Mouse (Mus musculus): ENCODE measurements around the gene Nup153.
A peak's percentile ranks its signal among the peaks of the same experiment; 100 is the strongest.

The Nup153 gene

DNA sequence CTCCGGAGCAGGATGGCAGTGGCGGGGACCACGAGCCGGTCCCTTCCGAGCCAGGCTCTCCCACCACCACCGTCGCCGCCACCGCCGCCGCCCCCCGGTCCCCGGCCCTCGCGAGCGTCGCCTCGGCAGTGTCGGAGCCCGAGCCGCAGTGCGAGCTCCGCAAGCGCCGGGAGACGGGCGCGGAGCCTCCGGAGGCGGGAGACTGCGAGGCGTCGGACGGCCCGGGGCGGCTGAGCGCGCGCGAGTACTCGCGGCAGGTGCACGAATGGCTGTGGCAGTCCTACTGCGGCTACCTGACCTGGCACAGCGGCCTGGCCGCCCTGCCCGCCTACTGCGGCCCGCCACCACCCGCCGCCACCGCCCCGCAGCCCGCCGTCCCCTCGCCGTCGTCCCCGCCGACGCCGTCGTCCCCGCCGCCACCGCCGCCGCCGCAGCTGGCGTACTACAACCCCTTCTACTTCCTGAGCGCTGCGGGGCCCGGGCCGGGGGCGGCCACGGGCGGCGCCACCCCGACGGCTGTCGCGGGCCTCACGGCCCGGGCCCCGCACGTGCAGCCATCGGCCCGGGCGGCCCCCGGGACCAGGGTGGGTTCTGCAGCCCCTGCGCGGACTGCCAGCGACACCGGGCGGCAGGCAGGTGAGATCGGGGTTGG is 58.0 kb downstream of the Nup153 start:
- DNase-seq (ENCODE audit: low spot score in 2 of 2), result no peak

DNA sequence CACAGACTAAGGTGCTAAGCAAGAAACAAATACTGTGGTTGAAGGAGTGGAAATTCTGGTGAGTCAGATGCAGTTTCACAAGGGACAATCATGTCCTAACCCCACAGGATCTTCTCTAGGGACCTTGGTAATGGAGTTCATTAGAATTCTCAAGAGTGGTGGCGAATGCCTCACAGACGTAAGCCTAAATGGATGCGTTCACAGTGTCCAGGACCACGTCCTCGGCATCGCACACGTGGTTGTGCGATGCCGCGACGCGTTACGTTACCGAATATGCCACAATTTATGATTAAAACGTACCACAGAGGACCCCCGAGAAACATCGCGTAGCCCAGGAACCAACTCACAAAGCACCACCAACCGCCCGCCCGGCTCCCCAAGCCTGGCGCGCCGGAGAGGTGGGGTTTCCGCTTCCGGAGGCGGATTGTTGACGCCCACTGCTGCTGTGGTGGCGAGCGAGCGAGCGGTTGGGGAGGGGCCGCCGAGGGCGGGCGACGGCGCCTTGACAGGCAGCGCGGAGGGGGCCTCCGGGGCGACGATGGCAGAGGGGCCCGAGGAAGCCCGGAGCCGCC is 58.6 kb downstream of the Nup153 start, which contains the start of gene Fam8a1:
Fam8a1 (plus strand) TSS at position 475 of the 572 bp plus-strand sequence.
- peak; percentile 76 to 87 for DNase-seq (ENCODE audit: low spot score in 2 of 2)

DNA sequence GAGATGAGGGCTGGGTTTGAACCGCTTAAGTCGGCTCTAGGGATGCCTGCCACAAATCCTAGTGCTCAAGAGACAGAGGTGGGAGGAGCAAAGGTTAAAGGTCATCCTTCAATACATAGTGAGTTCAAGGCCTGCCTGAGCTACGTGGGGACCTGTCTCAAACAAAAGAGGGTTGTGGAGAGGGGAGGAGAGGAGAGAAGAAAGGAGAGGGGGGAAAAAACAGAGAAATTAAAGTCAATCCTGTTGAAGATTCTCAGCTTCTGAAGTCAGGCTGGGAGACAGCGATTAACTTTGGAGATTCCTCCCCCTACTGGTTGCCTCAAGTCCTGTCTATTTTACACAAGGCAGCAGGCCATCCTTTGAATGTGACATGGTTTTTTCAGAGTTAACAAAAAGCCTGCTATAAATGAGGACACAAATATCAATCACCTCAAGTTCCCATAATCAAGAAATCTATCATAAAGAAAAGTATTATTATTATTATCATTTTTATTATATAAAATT is 64.2 kb downstream of the Nup153 start:
- DNase-seq (ENCODE audit: low spot score in 2 of 2), result no peak

- DNase-seq (ENCODE audit: low spot score in 2 of 2), result no peak
These were observed 68.5 kb downstream of the Nup153 start for GRCm38 (mm10) chr13:46659211-46659610.

- DNase-seq (ENCODE audit: low spot score in 2 of 2), result no peak
These were observed 73.2 kb downstream of the Nup153 start for GRCm38 (mm10) chr13:46654566-46654965.

DNA sequence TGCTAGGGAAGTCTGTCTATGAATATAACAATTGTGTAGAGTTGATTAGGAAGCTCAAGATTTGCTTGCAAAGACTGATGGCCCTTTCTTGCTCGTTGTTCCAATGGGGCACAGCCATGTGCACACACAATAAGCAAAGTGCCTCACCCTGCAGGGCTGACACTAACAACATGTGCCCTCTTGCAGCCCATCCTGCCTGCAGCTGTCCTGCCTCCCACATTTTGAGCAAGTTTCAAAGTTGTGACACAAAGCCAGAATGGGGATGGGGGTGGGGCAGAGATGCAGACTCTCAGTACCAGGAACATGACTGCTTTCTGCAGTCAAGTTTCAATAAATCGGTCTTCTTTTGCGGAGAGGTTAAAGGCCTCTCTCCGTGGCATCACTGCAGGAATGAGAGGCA is 74.1 kb downstream of the Nup153 start:
- no peak for DNase-seq (ENCODE audit: low spot score in 2 of 2)

- DNase-seq (ENCODE audit: low spot score in 2 of 2), result no peak
These were observed 75.1 kb downstream of the Nup153 start for GRCm38 (mm10) chr13:46652671-46653070.

GRCm38 (mm10) chr13:46651853-46652252 is 75.9 kb downstream of the Nup153 start:
- no peak for DNase-seq (ENCODE audit: low spot score in 2 of 2)

DNA sequence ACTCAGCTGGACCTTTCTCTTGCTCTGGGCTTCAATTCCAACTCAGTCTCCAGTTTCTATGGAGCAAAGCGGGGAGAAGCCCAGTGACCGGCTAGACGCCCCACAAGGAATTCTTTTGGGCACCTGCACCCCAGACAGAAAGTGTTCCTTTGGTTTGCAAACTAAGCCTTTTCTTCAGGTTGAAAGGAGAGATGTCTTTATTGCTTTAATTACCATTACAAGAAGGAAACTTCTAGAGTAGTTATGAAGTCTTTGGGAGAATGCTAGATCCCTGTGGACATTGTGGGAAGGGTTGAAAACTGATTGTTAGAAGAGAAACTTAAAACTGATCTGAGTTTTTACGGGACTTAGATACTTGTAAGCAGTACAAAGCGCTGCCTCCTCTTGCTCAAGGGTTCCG is 82.3 kb downstream of the Nup153 start:
- DNase-seq (ENCODE audit: low spot score in 2 of 2), result no peak

DNA sequence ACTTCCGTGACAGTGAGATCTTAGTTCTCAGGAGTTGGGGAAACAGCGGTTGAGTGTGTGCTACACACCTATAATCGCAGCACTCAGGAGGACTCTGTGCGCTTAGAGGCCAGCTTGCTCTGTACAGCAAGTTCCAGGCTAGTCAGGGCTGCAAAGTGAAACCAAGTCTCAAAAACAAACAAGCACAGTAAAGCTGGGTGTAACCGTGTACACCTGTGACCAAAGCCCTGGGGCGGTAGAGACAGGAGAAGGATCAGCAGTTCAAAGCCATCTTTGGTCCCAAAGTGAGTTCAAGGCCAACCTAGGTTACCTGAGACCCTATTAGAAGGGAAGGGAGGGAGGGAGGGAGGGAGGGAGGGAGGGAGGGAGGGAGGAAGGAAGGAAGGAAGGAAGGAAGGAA is 83.6 kb downstream of the Nup153 start:
- DNase-seq (ENCODE audit: low spot score in 2 of 2), result no peak

DNA sequence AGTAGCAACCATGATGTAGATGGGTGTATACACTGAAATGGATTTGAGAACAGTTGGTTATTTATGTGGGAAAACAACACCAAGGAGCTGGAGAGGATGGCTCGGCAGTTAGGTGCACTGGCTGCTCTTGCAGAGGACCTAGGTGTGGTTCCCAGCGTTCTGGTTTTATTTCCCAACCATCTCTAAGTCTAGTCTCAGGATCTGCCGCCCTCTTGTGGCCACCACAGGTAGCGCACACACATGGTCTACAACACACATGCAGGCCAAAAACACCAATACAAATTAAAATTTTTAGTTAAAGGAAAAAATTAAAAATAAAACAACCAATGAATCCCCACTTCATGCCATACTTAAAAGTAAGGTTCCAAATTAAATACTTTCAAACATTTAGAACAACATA is 85.4 kb downstream of the Nup153 start:
- no peak for DNase-seq (ENCODE audit: low spot score in 2 of 2)

DNA sequence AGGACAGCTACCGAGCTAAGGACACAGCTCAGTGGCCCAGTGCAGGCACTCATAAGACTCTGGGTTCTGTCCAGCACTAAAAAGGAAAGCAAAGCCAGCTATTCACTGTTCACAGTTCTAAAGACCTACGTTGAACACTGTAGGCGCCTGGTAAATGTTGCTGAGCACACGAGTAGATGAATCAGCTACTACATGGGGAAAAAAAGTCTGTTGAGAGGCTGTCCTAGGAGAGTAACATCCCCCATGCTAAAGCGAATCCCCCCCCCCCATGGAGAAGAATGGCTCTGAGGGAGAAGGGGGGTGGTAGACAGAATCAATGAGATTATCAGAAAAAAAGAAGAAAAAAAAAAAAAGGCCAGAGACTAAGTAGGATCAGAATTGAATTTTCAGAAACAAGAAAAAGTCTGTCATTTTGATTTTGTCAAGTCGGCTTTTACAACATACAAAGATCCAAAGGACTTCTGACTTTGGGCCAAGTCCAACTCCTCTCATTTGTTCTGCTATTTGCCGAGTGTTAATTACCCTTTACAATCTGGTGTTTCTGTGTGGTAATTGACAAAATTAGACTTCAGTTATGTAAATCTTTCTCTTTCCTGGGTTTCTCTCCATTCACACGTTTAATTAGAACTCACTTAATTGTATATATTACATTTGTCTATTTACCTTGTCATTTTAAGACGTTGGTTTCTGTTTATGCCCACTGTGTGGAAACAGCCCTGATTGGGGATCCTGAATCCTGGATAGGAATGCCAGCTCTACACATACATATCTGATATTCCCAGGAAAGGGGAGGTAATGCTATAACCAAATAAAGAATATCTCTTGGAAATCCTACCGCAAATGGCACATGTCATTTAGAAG is 86.9 kb downstream of the Nup153 start:
- no peak for DNase-seq (ENCODE audit: low spot score in 2 of 2)

- DNase-seq (ENCODE audit: low spot score in 2 of 2), result no peak
These were observed 93.6 kb downstream of the Nup153 start for GRCm38 (mm10) chr13:46634133-46634488.

- DNase-seq (ENCODE audit: low spot score in 2 of 2), result no peak
These were observed 94.2 kb downstream of the Nup153 start for GRCm38 (mm10) chr13:46633320-46634132.

GRCm38 (mm10) chr13:46632796-46633195 is 94.9 kb downstream of the Nup153 start:
- DNase-seq (ENCODE audit: low spot score in 2 of 2), result no peak

Measured in heart, adult 9 months (tissue).